Comparison of ENCODE assay signal across 17 mouse cellular contexts in the genomic region with DNA sequence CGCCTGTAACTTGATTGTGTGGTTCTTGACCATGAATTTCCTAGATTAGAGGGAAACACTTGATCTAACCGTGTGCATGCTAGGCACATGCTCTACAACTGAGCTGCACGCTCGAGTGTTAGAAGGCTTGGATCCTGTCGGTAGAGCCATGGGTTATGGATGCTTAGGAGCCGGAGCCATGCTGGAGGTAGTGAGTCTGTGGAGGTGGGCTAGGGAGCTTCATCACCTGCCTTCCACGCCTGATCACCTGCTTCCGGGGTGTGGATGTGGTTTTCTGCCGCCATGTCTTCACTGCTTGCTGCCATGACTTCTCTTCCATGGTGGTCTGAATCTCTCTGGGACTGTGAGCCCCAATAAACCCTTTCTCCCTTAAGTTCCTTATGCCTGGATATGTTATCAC. TPM values are rescaled to one million over a fixed set of nuclear protein-coding genes. Genes with fewer than 3 reads are reported as not detected.
DNase-seq lines count a peak whose midpoint lies in the region; ATAC-seq and TF ChIP-seq lines count a peak whose summit lies in the region.
"Had no signal": no experiment of that assay in that cellular context is flagged by ENCODE, and none has a peak within 500 bp of the region (broad histone marks: within the 10 kb centered on the region; RNA-seq: fewer than 3 reads in every experiment).

No protein-coding gene starts in this region.

- H3K27ac ChIP-seq in hindbrain, embryonic 10.5 days = no peak overlapping the region
- H3K27ac ChIP-seq in hindbrain, embryonic 14.5 days = no peak overlapping the region
- no peak overlapping the region for H3K27ac ChIP-seq in midbrain, embryonic 13.5 days
- H3K27ac ChIP-seq in midbrain, embryonic 16.5 days (ENCODE audit: low read length) = no peak overlapping the region
- no peak overlapping the region for H3K27ac ChIP-seq in bone marrow macrophage, adult 2 months (ENCODE audit: insufficient read depth, low read depth, low read length)
- H3K27ac ChIP-seq: embryonic facial prominence, embryonic 12.5 days; kidney, embryonic 15.5 days; neural tube, embryonic 13.5 days had no signal

- peaks cover 31% of the 10 kb centered on the region for H3K36me3 ChIP-seq in hindbrain, embryonic 10.5 days
- H3K36me3 ChIP-seq in hindbrain, embryonic 14.5 days (replicated peaks; ENCODE audit: control insufficient read depth, insufficient read depth) = peaks cover 34% of the 10 kb centered on the region
- H3K36me3 ChIP-seq in midbrain, embryonic 13.5 days = peaks cover 29% of the 10 kb centered on the region
- 0 out of 2 replicates have a peak, but pooled peaks cover 7% of the 10 kb centered on the region for H3K36me3 ChIP-seq in midbrain, embryonic 16.5 days (ENCODE audit: control insufficient read depth, insufficient read depth, low read length)

- no peak for DNase-seq in hindbrain, embryonic 10.5 days (ENCODE audit: low spot score)
- no peak for DNase-seq in hindbrain, embryonic 14.5 days (ENCODE audit: low spot score)
- DNase-seq in adrenal gland, adult 8-10 months = no peak
- DNase-seq: adrenal gland, postnatal 14 days; cerebellum, adult 18-20 months; layer of hippocampus, postnatal 36 days; lung, postnatal 14 days; midbrain, embryonic 14.5 days; right cerebral cortex, postnatal 25 days had no signal

- WGBS in hindbrain, embryonic 10.5 days = 89% methylated on average over 9 of the region's 9 CpGs
- 95% methylated on average over 9 of the region's 9 CpGs for WGBS in hindbrain, embryonic 14.5 days
- WGBS in midbrain, embryonic 13.5 days = 93% methylated on average over 9 of the region's 9 CpGs
- WGBS in midbrain, embryonic 16.5 days = 96% methylated on average over 9 of the region's 9 CpGs

- no peak for TF ChIP-seq POLR2A in bone marrow macrophage, adult 2 months (IDR thresholded peaks at IDR 0.05; ENCODE audit: borderline replicate concordance, low read depth, low read length)

- H3K27me3 ChIP-seq in hindbrain, embryonic 10.5 days (ENCODE audit: insufficient read depth, poor library complexity, severe bottlenecking) = no peaks in the 10 kb centered on the region
- no peaks in the 10 kb centered on the region for H3K27me3 ChIP-seq in hindbrain, embryonic 14.5 days (ENCODE audit: control insufficient read depth, insufficient read depth, low read length)
- H3K27me3 ChIP-seq in midbrain, embryonic 13.5 days = no peaks in the 10 kb centered on the region
- H3K27me3 ChIP-seq in midbrain, embryonic 16.5 days (ENCODE audit: control insufficient read depth, insufficient read depth, low read depth, low read length) = no peaks in the 10 kb centered on the region
- H3K27me3 ChIP-seq: embryonic facial prominence, embryonic 12.5 days; kidney, embryonic 15.5 days; neural tube, embryonic 13.5 days had no signal

- H3K4me1 ChIP-seq in hindbrain, embryonic 10.5 days (replicated peaks) = peaks cover 30% of the 10 kb centered on the region
- H3K4me1 ChIP-seq in hindbrain, embryonic 14.5 days (replicated peaks; ENCODE audit: control insufficient read depth, insufficient read depth, low read length) = peaks cover 20% of the 10 kb centered on the region
- H3K4me1 ChIP-seq in midbrain, embryonic 13.5 days (replicated peaks) = peaks cover 28% of the 10 kb centered on the region
- peaks cover 28% of the 10 kb centered on the region for H3K4me1 ChIP-seq in midbrain, embryonic 16.5 days (ENCODE audit: control insufficient read depth, insufficient read depth, low read length)
- peaks cover 34% of the 10 kb centered on the region for H3K4me1 ChIP-seq in bone marrow macrophage, adult 2 months (ENCODE audit: control insufficient read depth, insufficient read depth, low read length)

- no peaks in the 10 kb centered on the region for H3K9me3 ChIP-seq in hindbrain, embryonic 10.5 days
- no peaks in the 10 kb centered on the region for H3K9me3 ChIP-seq in hindbrain, embryonic 14.5 days (ENCODE audit: control insufficient read depth, low read length)
- no peaks in the 10 kb centered on the region for H3K9me3 ChIP-seq in midbrain, embryonic 13.5 days
- H3K9me3 ChIP-seq in midbrain, embryonic 16.5 days (replicated peaks; ENCODE audit: control insufficient read depth, low read length, poor library complexity, severe bottlenecking) = no peaks in the 10 kb centered on the region
- H3K9me3 ChIP-seq: embryonic facial prominence, embryonic 12.5 days; kidney, embryonic 15.5 days; neural tube, embryonic 13.5 days had no signal

- H3K4me3 ChIP-seq in hindbrain, embryonic 10.5 days = peak overlapping the region; percentile 84; the same call in 1 of the 2 replicates
- H3K4me3 ChIP-seq in hindbrain, embryonic 14.5 days (replicated peaks; ENCODE audit: low read length) = no peak overlapping the region
- no peak overlapping the region for H3K4me3 ChIP-seq in midbrain, embryonic 13.5 days (replicated peaks)
- no peak overlapping the region for H3K4me3 ChIP-seq in midbrain, embryonic 16.5 days (ENCODE audit: low read depth, low read length)
- peak overlapping the region; percentile 78; the same call in 1 of the 2 replicates for H3K4me3 ChIP-seq in bone marrow macrophage, adult 2 months (ENCODE audit: insufficient read depth, low read length)

- no peak overlapping the region for H3K4me2 ChIP-seq in hindbrain, embryonic 14.5 days (replicated peaks)
- peak overlapping the region; percentile 83; the same call in 1 of the 2 replicates for H3K4me2 ChIP-seq in midbrain, embryonic 13.5 days (replicated peaks)
- H3K4me2 ChIP-seq in midbrain, embryonic 16.5 days (ENCODE audit: low read length) = no peak overlapping the region

- TF ChIP-seq CTCF in bone marrow macrophage, adult 2 months (IDR thresholded peaks at IDR 0.05; ENCODE audit: low read depth, low read length) = no peak

- H3K9ac ChIP-seq in hindbrain, embryonic 14.5 days = no peak overlapping the region
- H3K9ac ChIP-seq in midbrain, embryonic 13.5 days (replicated peaks) = no peak overlapping the region
- no peak overlapping the region for H3K9ac ChIP-seq in midbrain, embryonic 16.5 days (ENCODE audit: low read depth, low read length)

- ATAC-seq in hindbrain, embryonic 14.5 days (ENCODE audit: low FRiP score) = no peak
- no peak for ATAC-seq in midbrain, embryonic 13.5 days
- ATAC-seq in midbrain, embryonic 16.5 days = no peak
- no peak for ATAC-seq in monocyte, adult 5-6 weeks (replicated peaks; ENCODE audit: insufficient number of reproducible peaks, low FRiP score, low TSS enrichment, poor library complexity, severe bottlenecking)
- ATAC-seq: inflammation-experienced regulatory T-cells, adult 6 months had no signal

RNA-seq across cellular contexts. Expression of gene Mrps5, which starts 1.9 kb away (rescaled TPM):
- polyA plus RNA-seq in hindbrain, embryonic 10.5 days (2016; fragmentation: Nextera tagmentation; extraction: Ambion mirVana) = 158 and 163 TPM in 2 replicates
- 123 and 128 TPM in 2 replicates for polyA plus RNA-seq in hindbrain, embryonic 14.5 days (2014; fragmentation: Nextera tagmentation; extraction: Ambion mirVana)
- 156 and 172 TPM in 2 replicates for polyA plus RNA-seq in midbrain, embryonic 13.5 days (2015; fragmentation: Nextera tagmentation; extraction: Ambion mirVana)
- 155 and 157 TPM in 2 replicates for polyA plus RNA-seq in midbrain, embryonic 16.5 days (2015; fragmentation: Nextera tagmentation; extraction: Ambion mirVana)
- 50.9 and 51.2 TPM in 2 replicates for polyA plus RNA-seq in bone marrow macrophage, adult 2 months (2012; ENCODE audit: insufficient read depth, insufficient read length, missing spikeins)
- total RNA-seq in monocyte, adult 5-6 weeks (2017) = 29.1 to 59.9 TPM (median 46.1 TPM) in 3 replicates
- 100 to 1,000 TPM in 1 of 4 experiments, 10 to 100 TPM in 3; 87.0 to 107 (median 96.0) TPM for total RNA-seq in adrenal gland, adult 8-10 months (2022)

RNA-seq across cellular contexts. Expression of gene Zfp661, which starts 2.0 kb away (rescaled TPM):
- polyA plus RNA-seq in hindbrain, embryonic 10.5 days (2016; fragmentation: Nextera tagmentation; extraction: Ambion mirVana) = 8.0 and 8.3 TPM in 2 replicates
- polyA plus RNA-seq in hindbrain, embryonic 14.5 days (2014; fragmentation: Nextera tagmentation; extraction: Ambion mirVana) = 7.0 and 7.1 TPM in 2 replicates
- polyA plus RNA-seq in midbrain, embryonic 13.5 days (2015; fragmentation: Nextera tagmentation; extraction: Ambion mirVana) = 7.9 and 9.8 TPM in 2 replicates
- 6.4 and 7.0 TPM in 2 replicates for polyA plus RNA-seq in midbrain, embryonic 16.5 days (2015; fragmentation: Nextera tagmentation; extraction: Ambion mirVana)
- polyA plus RNA-seq in bone marrow macrophage, adult 2 months (2012; ENCODE audit: insufficient read depth, insufficient read length, missing spikeins) = 3.9 and 6.0 TPM in 2 replicates
- total RNA-seq in monocyte, adult 5-6 weeks (2017) = 1.3 to 2.9 TPM (median 2.2 TPM) in 3 replicates
- total RNA-seq in adrenal gland, adult 8-10 months (2022) = 1 to 10 TPM; 3.7 to 4.7 (median 4.4) TPM

RNA-seq across cellular contexts. Expression of gene Prom2, which starts 47.6 kb away (rescaled TPM):
- 0.65 and 0.85 TPM in 2 replicates for polyA plus RNA-seq in hindbrain, embryonic 10.5 days (2016; fragmentation: Nextera tagmentation; extraction: Ambion mirVana)
- polyA plus RNA-seq in hindbrain, embryonic 14.5 days (2014; fragmentation: Nextera tagmentation; extraction: Ambion mirVana) = 0.04 TPM in 1 of 2 replicates, not detected in the other
- polyA plus RNA-seq in midbrain, embryonic 13.5 days (2015; fragmentation: Nextera tagmentation; extraction: Ambion mirVana) = not detected in 2 replicates
- polyA plus RNA-seq in midbrain, embryonic 16.5 days (2015; fragmentation: Nextera tagmentation; extraction: Ambion mirVana) = 0.05 and 0.19 TPM in 2 replicates
- polyA plus RNA-seq in bone marrow macrophage, adult 2 months (2012; ENCODE audit: insufficient read depth, insufficient read length, missing spikeins) = not detected in 2 replicates
- total RNA-seq in monocyte, adult 5-6 weeks (2017) = not detected in 3 replicates
- 1 to 10 TPM in 2 of 4 experiments, under 1 TPM in 2; 0.80 to 1.8 (median 1.3) TPM for total RNA-seq in adrenal gland, adult 8-10 months (2022)
- polyA plus RNA-seq: midbrain, embryonic 14.5 days; neural tube, embryonic 13.5 days had no signal

Comparison
In these comparisons a context has a peak if more than half of its experiments do, and no peak if none do; other contexts are left out.
1. H3K4me3 ChIP-seq: peak in hindbrain, embryonic 10.5 days (single experiment) and bone marrow macrophage, adult 2 months (single experiment); none in hindbrain, embryonic 14.5 days (single experiment), midbrain, embryonic 13.5 days (single experiment) and midbrain, embryonic 16.5 days (single experiment).